Mouse (Mus musculus): ENCODE data around the gene Myl6b. TPM values are rescaled to one million over a fixed set of nuclear protein-coding genes. Genes with fewer than 3 reads are reported as not detected.

Gene Myl6b
- polyA plus RNA-seq, 1 experiment from 2014 or later, result 3.3 TPM

GRCm38 (mm10) chr10:128487861-128488712 lies 10.4 kb downstream of the Myl6b start:
- Histone ChIP-seq H3K9me3 (replicated peaks) (no peaks in the 10 kb centered on the region), H3K27me3 (ENCODE audit: low read depth, poor library complexity, severe bottlenecking) (no peaks in the 10 kb centered on the region)

GRCm38 (mm10) chr10:128486370-128486769 lies 12.1 kb downstream of the Myl6b start:
- no peak for DNase-seq (ENCODE audit: low spot score)
- no peak overlapping the region for H3K27ac ChIP-seq
- H3K9me3 ChIP-seq (replicated peaks), result no peaks in the 10 kb centered on the region
- no peaks in the 10 kb centered on the region for H3K27me3 ChIP-seq (ENCODE audit: low read depth, poor library complexity, severe bottlenecking)
- peaks cover 6% of the 10 kb centered on the region for H3K4me1 ChIP-seq
- H3K36me3 ChIP-seq, result peaks cover 99% of the 10 kb centered on the region
- WGBS, result 97% methylated on average over 7 of the region's 7 CpGs
- no peak overlapping the region for H3K4me3 ChIP-seq

More at GRCm38 (mm10) chr10:128487861-128488712, 10.4 kb downstream of the Myl6b start:
- no peak for DNase-seq (ENCODE audit: low spot score)
- H3K36me3 ChIP-seq, result peaks cover 93% of the 10 kb centered on the region
- H3K4me3 ChIP-seq, result no peak overlapping the region
- WGBS, result 94% methylated on average over 22 of the region's 22 CpGs
- no peak overlapping the region for H3K27ac ChIP-seq
- peaks cover 22% of the 10 kb centered on the region for H3K4me1 ChIP-seq

- H3K36me3 ChIP-seq, result peaks cover 99% of the 10 kb centered on the region
- H3K9me3 ChIP-seq (replicated peaks), result no peaks in the 10 kb centered on the region
- H3K27ac ChIP-seq, result no peak overlapping the region
- no peak for DNase-seq (ENCODE audit: low spot score)
- H3K27me3 ChIP-seq (ENCODE audit: low read depth, poor library complexity, severe bottlenecking), result no peaks in the 10 kb centered on the region
- H3K4me1 ChIP-seq, result no peaks in the 10 kb centered on the region
- H3K4me3 ChIP-seq, result no peak overlapping the region
- 86% methylated on average over 12 of the region's 12 CpGs for WGBS
These were observed 24.1 kb downstream of the Myl6b start for GRCm38 (mm10) chr10:128474366-128474765.

- H3K9me3 ChIP-seq (replicated peaks), result no peaks in the 10 kb centered on the region
- no peak for DNase-seq (ENCODE audit: low spot score)
- H3K4me3 ChIP-seq, result peak overlapping the region; percentile 95
- peak overlapping the region; percentile 99 for H3K27ac ChIP-seq
- peaks cover 46% of the 10 kb centered on the region for H3K36me3 ChIP-seq
- H3K4me1 ChIP-seq, result peaks cover 14% of the 10 kb centered on the region
- 1% methylated on average over 5 of the region's 5 CpGs for WGBS
- H3K27me3 ChIP-seq (ENCODE audit: low read depth, poor library complexity, severe bottlenecking), result peaks cover 5% of the 10 kb centered on the region; the same call in 1 of the 2 replicates
These were observed 38.2 kb downstream of the Myl6b start for GRCm38 (mm10) chr10:128460270-128460630.

GRCm38 (mm10) chr10:128459409-128460269 lies 38.8 kb downstream of the Myl6b start:
- Histone ChIP-seq H3K4me3 (peak overlapping the region; percentile 95), H3K9me3 (replicated peaks) (no peaks in the 10 kb centered on the region), H3K27me3 (ENCODE audit: low read depth, poor library complexity, severe bottlenecking) (peaks cover 5% of the 10 kb centered on the region; the same call in 1 of the 2 replicates), H3K4me1 (peaks cover 14% of the 10 kb centered on the region), H3K36me3 (peaks cover 39% of the 10 kb centered on the region), H3K27ac (peak overlapping the region; percentile 99)
- WGBS, result under 1% methylated on average over 57 of the region's 67 CpGs
- DNase-seq (ENCODE audit: low spot score), result peak; percentile 69

GRCm38 (mm10) chr10:128458719-128459408 lies 39.6 kb downstream of the Myl6b start, which contains the start of gene Smarcc2:
Gene Smarcc2 (plus strand): TSS chr10:128459248.
- WGBS, result under 1% methylated on average over 86 of the region's 86 CpGs

GRCm38 (mm10) chr10:128458348-128458718 lies 40.2 kb downstream of the Myl6b start:
- under 1% methylated on average over 29 of the region's 29 CpGs for whole genome bisulfite sequencing
- Histone ChIP-seq H3K36me3 (peaks cover 26% of the 10 kb centered on the region), H3K27me3 (ENCODE audit: low read depth, poor library complexity, severe bottlenecking) (peaks cover 5% of the 10 kb centered on the region; the same call in 1 of the 2 replicates)

More at GRCm38 (mm10) chr10:128458719-128459408, 39.6 kb downstream of the Myl6b start, which contains the start of gene Smarcc2:
- peaks cover 5% of the 10 kb centered on the region; the same call in 1 of the 2 replicates for H3K27me3 ChIP-seq (ENCODE audit: low read depth, poor library complexity, severe bottlenecking)
- peaks cover 14% of the 10 kb centered on the region for H3K4me1 ChIP-seq
- H3K27ac ChIP-seq, result peak within 1 kb of the TSS; percentile 99
- peak; percentile 88 for DNase-seq (ENCODE audit: low spot score)
- H3K36me3 ChIP-seq, result peaks cover 32% of the 10 kb centered on the region
- H3K4me3 ChIP-seq, result peak within 1 kb of the TSS; percentile 95
- no peaks in the 10 kb centered on the region for H3K9me3 ChIP-seq (replicated peaks)

GRCm38 (mm10) chr10:128457676-128458075 lies 40.8 kb downstream of the Myl6b start:
- Histone ChIP-seq H3K36me3 (peaks cover 20% of the 10 kb centered on the region), H3K4me1 (peaks cover 14% of the 10 kb centered on the region), H3K27me3 (ENCODE audit: low read depth, poor library complexity, severe bottlenecking) (peaks cover 5% of the 10 kb centered on the region; the same call in 1 of the 2 replicates), H3K27ac (no peak overlapping the region), H3K4me3 (0 out of 2 replicates have a peak overlapping the region, but pooled peaks have one; percentile 95), H3K9me3 (replicated peaks) (no peaks in the 10 kb centered on the region)
- no peak for DNase-seq (ENCODE audit: low spot score)
- 89% methylated on average over 6 of the region's 6 CpGs for WGBS

More at GRCm38 (mm10) chr10:128458348-128458718, 40.2 kb downstream of the Myl6b start:
- Histone ChIP-seq H3K27ac (peak overlapping the region; percentile 99), H3K4me1 (peaks cover 14% of the 10 kb centered on the region), H3K9me3 (replicated peaks) (no peaks in the 10 kb centered on the region), H3K4me3 (peak overlapping the region; percentile 95)
- DNase-seq (ENCODE audit: low spot score), result peak; percentile 98

GRCm38 (mm10) chr10:128455280-128455679 lies 43.2 kb downstream of the Myl6b start:
- WGBS, result 7% methylated on average over 6 of the region's 6 CpGs
- Histone ChIP-seq H3K4me1 (peaks cover 4% of the 10 kb centered on the region), H3K36me3 (no peaks in the 10 kb centered on the region), H3K27me3 (ENCODE audit: low read depth, poor library complexity, severe bottlenecking) (peaks cover 5% of the 10 kb centered on the region; the same call in 1 of the 2 replicates), H3K9me3 (replicated peaks) (no peaks in the 10 kb centered on the region), H3K4me3 (peak overlapping the region; percentile 21; the same call in 1 of the 2 replicates), H3K27ac (peak overlapping the region; percentile 56; the same call in 1 of the 2 replicates)
- DNase-seq (ENCODE audit: low spot score), result peak; percentile 79

- Histone ChIP-seq H3K4me3 (no peak overlapping the region), H3K4me1 (no peaks in the 10 kb centered on the region), H3K27ac (no peak overlapping the region), H3K27me3 (ENCODE audit: low read depth, poor library complexity, severe bottlenecking) (peaks cover 5% of the 10 kb centered on the region; the same call in 1 of the 2 replicates), H3K36me3 (no peaks in the 10 kb centered on the region), H3K9me3 (replicated peaks) (no peaks in the 10 kb centered on the region)
- DNase-seq (ENCODE audit: low spot score), result no peak
- 87% methylated on average over 3 of the region's 3 CpGs for WGBS
These were observed 44.0 kb downstream of the Myl6b start for GRCm38 (mm10) chr10:128454471-128454870.

GRCm38 (mm10) chr10:128451014-128451413 lies 47.5 kb downstream of the Myl6b start:
- H3K4me3 ChIP-seq, result no peak overlapping the region
- no peaks in the 10 kb centered on the region for H3K4me1 ChIP-seq
- no peaks in the 10 kb centered on the region for H3K36me3 ChIP-seq
- H3K27ac ChIP-seq, result no peak overlapping the region
- WGBS, result 87% methylated on average over 6 of the region's 6 CpGs
- H3K9me3 ChIP-seq (replicated peaks), result no peaks in the 10 kb centered on the region
- no peaks in the 10 kb centered on the region for H3K27me3 ChIP-seq (ENCODE audit: low read depth, poor library complexity, severe bottlenecking)
- no peak for DNase-seq (ENCODE audit: low spot score)

GRCm38 (mm10) chr10:128445407-128445806 lies 53.1 kb downstream of the Myl6b start:
- Histone ChIP-seq H3K4me1 (no peaks in the 10 kb centered on the region), H3K27me3 (ENCODE audit: low read depth, poor library complexity, severe bottlenecking) (no peaks in the 10 kb centered on the region), H3K27ac (no peak overlapping the region), H3K36me3 (peaks cover 21% of the 10 kb centered on the region), H3K9me3 (replicated peaks) (no peaks in the 10 kb centered on the region), H3K4me3 (no peak overlapping the region)
- whole genome bisulfite sequencing, result 83% methylated on average over 4 of the region's 4 CpGs
- DNase-seq (ENCODE audit: low spot score), result no peak

Data from limb, embryonic 10.5 days (tissue).